9 mouse cellular contexts compared by ENCODE assay signal in the genomic region with DNA sequence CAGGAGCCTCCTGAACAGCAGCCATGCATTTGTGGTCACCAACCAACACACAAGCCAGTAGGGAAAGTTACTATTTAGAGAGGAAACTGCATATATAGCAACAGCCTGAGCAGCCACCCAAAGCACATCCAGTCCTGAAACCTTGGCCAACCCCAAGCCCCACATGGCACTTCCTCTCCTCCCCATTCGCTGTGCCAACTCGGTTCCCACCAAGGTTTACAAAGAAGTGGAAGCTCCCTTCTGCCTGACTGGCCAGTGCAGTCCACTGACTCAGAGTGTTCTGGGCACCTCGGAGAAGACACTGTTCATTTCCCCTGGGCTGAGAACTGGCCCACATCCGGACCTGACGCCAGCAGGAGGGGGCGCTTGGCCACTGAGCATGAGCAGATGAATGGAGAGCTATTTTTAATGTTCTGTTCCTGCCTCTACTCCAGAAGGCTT.
DNase-seq lines count a peak whose midpoint lies in the region; ATAC-seq and TF ChIP-seq lines count a peak whose summit lies in the region.
"Had no signal": no experiment of that assay in that cellular context is flagged by ENCODE, and none has a peak within 500 bp of the region (broad histone marks: within the 10 kb centered on the region; RNA-seq: fewer than 3 reads in every experiment).

No protein-coding gene starts in this region.

- no peak for DNase-seq in midbrain, embryonic 10.5 days (ENCODE audit: low spot score)
- peak; percentile 82 for DNase-seq in cerebellum, adult 11 months
- DNase-seq in left cerebral cortex, adult 2 months (ENCODE audit: extremely low spot score in 1 of 2, low spot score in 2 of 2), result peak; percentile 58 to 80
- no peak for DNase-seq in embryo, embryonic 9.5 days (ENCODE audit: extremely low spot score)

- no peaks in the 10 kb centered on the region for H3K36me3 ChIP-seq in midbrain, embryonic 10.5 days
- H3K36me3 ChIP-seq in midbrain, embryonic 15.5 days (replicated peaks), result no peaks in the 10 kb centered on the region
- H3K36me3 ChIP-seq in stomach, embryonic 15.5 days, result no peaks in the 10 kb centered on the region
- H3K36me3 ChIP-seq: limb, embryonic 12.5 days had no signal

- H3K9me3 ChIP-seq in midbrain, embryonic 10.5 days (replicated peaks), result no peaks in the 10 kb centered on the region
- H3K9me3 ChIP-seq in midbrain, embryonic 15.5 days, result no peaks in the 10 kb centered on the region
- H3K9me3 ChIP-seq in stomach, embryonic 15.5 days, result no peaks in the 10 kb centered on the region
- H3K9me3 ChIP-seq: limb, embryonic 12.5 days had no signal

- ATAC-seq in midbrain, embryonic 15.5 days (replicated peaks), result no peak
- peak; percentile 92 for ATAC-seq in granulocyte monocyte progenitor cell, adult 5-6 weeks (replicated peaks; ENCODE audit: poor library complexity, severe bottlenecking)
- peak; percentile 94 for ATAC-seq in megakaryocyte, adult 5-6 weeks (ENCODE audit: poor library complexity, severe bottlenecking)
- ATAC-seq in stomach, embryonic 15.5 days (ENCODE audit: insufficient read depth, low FRiP score, low read depth), result no peak

- TF ChIP-seq CTCF in left cerebral cortex, adult 2 months (IDR thresholded peaks at IDR 0.05), result peak; percentile 33

- intact Hi-C loops in left cerebral cortex, adult 2 months (cut with DNase I), result loop anchor here (2.0 kb wide), 1 partner anchor 76 kb away; the partner anchor contains the start of gene Ptprj

- H3K9ac ChIP-seq in midbrain, embryonic 15.5 days, result no peak overlapping the region
- no peak overlapping the region for H3K9ac ChIP-seq in stomach, embryonic 15.5 days
- H3K9ac ChIP-seq: limb, embryonic 12.5 days had no signal

- no peak overlapping the region for H3K4me2 ChIP-seq in midbrain, embryonic 15.5 days
- no peak overlapping the region for H3K4me2 ChIP-seq in stomach, embryonic 15.5 days
- H3K4me2 ChIP-seq: limb, embryonic 12.5 days had no signal

- H3K4me1 ChIP-seq in midbrain, embryonic 10.5 days, result peaks cover 41% of the 10 kb centered on the region
- H3K4me1 ChIP-seq in midbrain, embryonic 15.5 days, result peaks cover 6% of the 10 kb centered on the region; the same call in 1 of the 2 replicates
- peaks cover 43% of the 10 kb centered on the region for H3K4me1 ChIP-seq in stomach, embryonic 15.5 days
- H3K4me1 ChIP-seq: limb, embryonic 12.5 days had no signal

- H3K27ac ChIP-seq in midbrain, embryonic 10.5 days (replicated peaks), result peak overlapping the region; percentile 76
- no peak overlapping the region for H3K27ac ChIP-seq in midbrain, embryonic 15.5 days
- H3K27ac ChIP-seq in left cerebral cortex, adult 2 months, result peak overlapping the region; percentile 66
- peak overlapping the region; percentile 6; the same call in 1 of the 2 replicates for H3K27ac ChIP-seq in stomach, embryonic 15.5 days
- H3K27ac ChIP-seq: limb, embryonic 12.5 days had no signal

- H3K4me3 ChIP-seq in midbrain, embryonic 10.5 days, result no peak overlapping the region
- H3K4me3 ChIP-seq in midbrain, embryonic 15.5 days, result no peak overlapping the region
- H3K4me3 ChIP-seq in left cerebral cortex, adult 2 months, result no peak overlapping the region
- H3K4me3 ChIP-seq in stomach, embryonic 15.5 days (replicated peaks), result no peak overlapping the region
- H3K4me3 ChIP-seq: limb, embryonic 12.5 days had no signal

- WGBS in midbrain, embryonic 10.5 days, result 87% methylated on average over 6 of the region's 6 CpGs
- 79% methylated on average over 6 of the region's 6 CpGs for WGBS in midbrain, embryonic 15.5 days
- 70% methylated on average over 6 of the region's 6 CpGs for WGBS in stomach, embryonic 15.5 days

- no peaks in the 10 kb centered on the region for H3K27me3 ChIP-seq in midbrain, embryonic 10.5 days (ENCODE audit: low read depth, poor library complexity, severe bottlenecking)
- H3K27me3 ChIP-seq in midbrain, embryonic 15.5 days (replicated peaks), result no peaks in the 10 kb centered on the region
- no peaks in the 10 kb centered on the region for H3K27me3 ChIP-seq in stomach, embryonic 15.5 days (replicated peaks)

Comparison
In these comparisons a context has a peak if more than half of its experiments do, and no peak if none do; other contexts are left out.
1. DNase-seq: peak in cerebellum, adult 11 months (single experiment) and left cerebral cortex, adult 2 months (2 of 2); none in midbrain, embryonic 10.5 days (single experiment) and embryo, embryonic 9.5 days (single experiment).
2. ATAC-seq: peak in granulocyte monocyte progenitor cell, adult 5-6 weeks (single experiment) and megakaryocyte, adult 5-6 weeks (single experiment); none in midbrain, embryonic 15.5 days (single experiment) and stomach, embryonic 15.5 days (single experiment).